Mouse (Mus musculus) kidney, adult 9 months (tissue): Measurements from ENCODE around the gene Zmynd10.

Experiments used
- DNase-seq: peaks from one replicate; pipeline ENCODE4 v3.0.0; 2022

Gene Zmynd10

DNA sequence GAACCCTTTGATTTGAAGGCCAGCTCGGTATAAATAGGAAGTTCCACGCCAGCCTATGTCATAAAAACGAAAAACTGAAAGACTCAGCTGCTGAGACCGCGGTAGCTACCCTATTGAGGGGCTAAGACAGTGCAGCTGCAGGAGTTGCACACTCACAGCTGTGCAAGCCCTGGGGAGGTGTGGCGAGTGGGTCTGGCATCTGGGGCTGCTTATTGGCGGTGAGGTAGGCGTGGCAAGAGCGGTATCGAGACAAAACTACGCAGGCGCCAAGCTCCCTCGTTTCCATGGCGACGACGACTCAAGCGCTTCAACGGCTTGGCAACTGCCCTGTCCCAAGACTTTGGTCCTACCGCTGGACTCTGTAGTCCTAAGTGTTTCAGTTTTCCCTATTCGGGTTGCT, at the start of gene Zmynd10:
Gene Zmynd10, plus strand, starts transcription at position 273 of the 400 bp plus-strand sequence.
- DNase-seq, result peak; percentile 97

DNA sequence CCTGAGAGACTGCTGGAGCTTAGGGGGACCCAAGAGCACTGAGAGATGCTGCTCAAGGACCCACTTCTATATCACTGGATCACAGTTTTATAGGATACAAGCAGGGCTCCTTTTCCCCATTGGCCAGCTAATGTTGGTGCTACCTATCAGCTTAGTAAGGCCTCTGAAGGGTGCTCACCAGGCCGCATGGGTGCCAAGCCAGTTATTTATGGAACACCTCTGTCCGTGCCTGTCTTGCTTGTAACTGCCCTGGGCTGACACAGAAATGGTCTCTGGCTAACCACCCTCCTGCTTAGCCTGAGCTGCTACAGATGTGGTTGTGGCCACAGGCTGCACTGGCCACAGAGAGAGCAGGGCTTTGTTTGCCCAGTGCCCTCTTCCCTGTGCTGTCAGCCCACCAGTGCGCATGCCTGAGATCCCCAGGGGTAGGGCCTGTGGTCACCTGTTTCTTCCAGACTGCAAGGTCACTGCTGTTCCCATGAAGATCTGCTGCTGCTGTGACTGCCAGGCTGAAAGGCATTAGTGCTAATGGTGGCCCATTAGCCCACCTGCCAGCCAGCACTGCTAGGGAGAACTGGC, 46.3 kb upstream of the Zmynd10 start:
- no peak for DNase-seq

DNA sequence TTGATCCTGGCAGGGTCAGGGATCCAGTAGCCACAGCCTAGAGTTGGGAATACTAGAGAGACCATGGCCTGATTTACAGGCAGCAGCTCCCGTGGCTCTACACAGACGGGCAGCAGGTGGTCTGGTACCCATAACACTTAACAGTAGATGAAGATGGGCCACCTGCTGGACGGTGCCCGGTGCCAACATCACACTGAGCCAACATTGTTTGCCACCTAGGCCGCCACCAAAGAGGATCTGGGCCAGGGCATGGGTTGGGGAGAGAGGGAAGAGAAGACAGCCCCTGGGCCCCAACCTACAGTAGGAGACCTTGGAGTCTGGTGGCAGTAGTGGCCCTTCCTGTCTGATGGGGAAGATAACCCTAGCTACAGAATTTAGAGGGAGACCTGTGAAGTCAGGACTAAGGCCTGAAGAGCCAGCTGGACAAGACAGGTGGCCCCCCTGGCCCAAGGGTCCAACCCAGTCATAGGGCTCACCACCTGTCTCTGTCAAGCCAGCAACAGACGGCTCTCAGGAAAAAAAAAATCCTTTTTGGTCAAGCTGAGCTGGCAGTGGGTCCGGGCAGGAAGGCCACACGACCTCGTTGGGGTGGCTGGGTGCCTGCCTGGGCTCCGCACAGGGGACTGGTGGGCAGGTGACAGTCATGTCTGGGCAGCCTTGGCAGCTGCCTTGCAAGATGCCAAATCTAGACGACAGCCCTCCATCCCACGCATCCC, 44.8 kb upstream of the Zmynd10 start:
- no peak for DNase-seq

DNA sequence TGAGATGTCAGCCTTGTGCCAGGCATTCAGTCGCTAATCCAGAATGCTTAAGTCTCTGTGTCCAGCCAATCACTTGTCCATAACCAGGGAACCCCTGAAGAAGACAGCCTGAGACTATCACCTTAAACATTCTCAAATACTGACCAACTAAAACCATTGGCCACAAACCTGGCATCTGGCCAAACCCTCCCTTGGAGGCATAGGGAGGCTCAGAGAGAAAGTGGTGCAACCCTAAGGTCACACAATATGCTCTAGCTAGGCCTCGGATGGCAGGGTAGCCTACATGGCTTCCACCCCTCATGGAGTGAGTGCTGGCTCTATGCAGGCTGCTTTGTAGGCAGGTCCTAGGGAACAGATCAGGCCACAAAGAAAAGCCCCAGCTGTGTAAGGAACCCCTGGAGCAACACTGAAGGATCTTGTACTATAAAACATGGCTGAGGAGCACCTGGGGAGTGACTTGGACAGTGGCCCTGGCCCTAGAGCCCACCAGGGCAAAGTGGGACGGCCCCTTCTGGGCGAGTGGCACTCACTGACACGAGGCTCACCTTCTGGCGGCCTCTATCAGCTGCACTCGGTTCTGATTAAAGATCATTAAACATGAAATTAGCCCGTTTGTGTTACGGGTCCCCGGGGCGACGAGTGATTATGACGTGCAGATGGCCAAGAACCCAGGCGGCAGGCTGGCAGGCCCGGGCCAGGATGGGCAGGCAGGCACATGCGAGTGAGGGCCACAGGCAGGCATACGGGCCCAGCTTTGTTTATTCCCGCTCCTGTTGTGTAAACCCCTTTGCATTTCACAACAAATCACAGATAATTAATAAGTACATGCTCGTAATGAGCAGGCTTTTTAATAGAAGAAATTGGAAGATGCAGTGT, 42.2 kb upstream of the Zmynd10 start:
- DNase-seq, result no peak

DNA sequence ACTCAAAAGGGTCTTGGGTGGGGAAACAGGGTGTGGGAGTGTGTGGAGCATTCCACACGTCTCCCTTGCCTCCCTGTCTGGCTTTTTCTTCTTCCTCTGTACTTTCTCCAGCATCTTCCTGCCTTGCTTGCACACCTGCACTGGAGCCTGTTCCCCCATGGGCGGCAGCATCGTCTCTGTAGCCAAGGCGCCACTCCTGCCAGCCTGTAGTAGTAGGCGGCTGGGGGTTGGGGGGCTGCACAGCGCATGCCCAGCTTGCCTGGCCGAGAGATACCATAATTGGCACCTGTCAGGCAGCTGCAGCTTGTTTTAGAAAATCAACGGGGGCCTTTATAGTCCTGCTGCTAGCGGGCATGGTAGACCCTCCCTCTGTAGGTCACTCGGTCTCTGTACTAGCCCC, 38.8 kb upstream of the Zmynd10 start:
- no peak for DNase-seq

DNA sequence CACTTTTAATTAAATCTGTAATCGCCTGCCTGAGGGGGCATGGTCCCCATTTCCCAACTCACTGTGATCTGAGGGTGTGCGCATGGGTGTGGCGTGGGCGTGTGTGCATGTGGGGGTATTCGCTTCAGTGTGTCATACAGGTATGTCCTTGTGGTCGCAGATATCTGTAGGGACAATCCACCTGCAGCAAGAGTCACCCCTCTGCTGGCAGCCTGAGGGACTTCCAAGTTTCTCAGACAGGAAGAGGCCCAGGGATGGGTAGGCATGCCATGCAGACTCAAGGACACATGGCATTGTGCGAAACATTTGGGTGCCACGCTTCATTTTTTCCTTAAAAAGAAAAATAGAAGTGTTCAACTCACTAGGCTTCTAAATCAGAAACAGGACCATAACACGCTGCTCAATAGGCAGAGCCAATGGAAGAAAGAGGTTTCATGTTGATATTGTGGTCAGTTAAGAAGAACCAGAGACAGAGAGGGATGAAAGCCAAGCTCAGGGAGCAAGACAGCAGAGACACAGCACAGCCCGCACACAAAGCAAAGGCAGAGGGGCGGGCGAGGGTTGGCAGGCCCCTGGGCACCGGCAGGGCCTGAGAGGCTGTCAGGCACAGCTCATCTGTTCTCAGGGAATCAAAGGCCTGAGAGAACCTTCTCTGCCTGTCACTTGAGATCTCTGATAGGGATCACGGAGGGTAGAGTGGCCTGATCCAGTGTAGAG, 36.6 kb upstream of the Zmynd10 start:
- DNase-seq, result no peak

DNA sequence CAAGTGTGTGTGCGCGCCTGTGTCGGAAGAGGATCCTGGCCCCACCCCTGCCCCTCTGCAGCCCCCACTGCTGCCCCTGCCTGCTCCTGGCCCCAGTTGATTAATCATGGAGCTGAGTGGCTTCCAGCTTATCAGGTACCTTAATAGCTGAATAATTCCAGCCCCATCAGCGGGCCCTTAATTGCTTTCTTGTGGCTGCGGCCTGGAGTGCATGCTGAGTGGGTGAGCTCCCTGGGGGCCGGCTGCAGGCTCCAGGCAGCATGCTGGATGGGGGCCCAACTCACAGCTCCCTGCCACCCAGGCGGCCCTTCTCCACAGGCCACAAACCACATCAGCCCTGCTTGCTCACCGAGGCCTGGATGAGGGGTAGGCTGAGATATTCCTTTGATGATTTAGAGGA, 35.7 kb upstream of the Zmynd10 start:
- no peak for DNase-seq

DNA sequence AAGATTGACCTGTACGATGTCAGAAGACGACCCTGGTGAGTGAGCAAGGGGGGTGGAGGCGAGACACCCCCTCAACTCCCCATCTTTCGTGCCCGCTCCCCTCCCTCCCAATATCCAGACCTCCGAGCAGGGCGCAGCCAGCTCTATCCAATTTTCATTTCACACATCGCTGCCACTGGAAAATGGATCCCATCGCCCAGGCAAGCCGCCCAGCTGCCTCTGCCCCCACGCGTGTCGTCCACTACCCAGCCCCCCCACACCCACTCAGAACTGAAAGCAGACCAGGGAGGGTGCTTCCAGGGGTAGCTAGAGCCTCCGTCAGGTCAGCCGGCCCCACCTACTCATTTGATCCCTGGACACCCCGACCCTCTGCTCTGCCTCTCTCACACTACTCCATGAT, 34.8 kb upstream of the Zmynd10 start:
- no peak for DNase-seq

DNA sequence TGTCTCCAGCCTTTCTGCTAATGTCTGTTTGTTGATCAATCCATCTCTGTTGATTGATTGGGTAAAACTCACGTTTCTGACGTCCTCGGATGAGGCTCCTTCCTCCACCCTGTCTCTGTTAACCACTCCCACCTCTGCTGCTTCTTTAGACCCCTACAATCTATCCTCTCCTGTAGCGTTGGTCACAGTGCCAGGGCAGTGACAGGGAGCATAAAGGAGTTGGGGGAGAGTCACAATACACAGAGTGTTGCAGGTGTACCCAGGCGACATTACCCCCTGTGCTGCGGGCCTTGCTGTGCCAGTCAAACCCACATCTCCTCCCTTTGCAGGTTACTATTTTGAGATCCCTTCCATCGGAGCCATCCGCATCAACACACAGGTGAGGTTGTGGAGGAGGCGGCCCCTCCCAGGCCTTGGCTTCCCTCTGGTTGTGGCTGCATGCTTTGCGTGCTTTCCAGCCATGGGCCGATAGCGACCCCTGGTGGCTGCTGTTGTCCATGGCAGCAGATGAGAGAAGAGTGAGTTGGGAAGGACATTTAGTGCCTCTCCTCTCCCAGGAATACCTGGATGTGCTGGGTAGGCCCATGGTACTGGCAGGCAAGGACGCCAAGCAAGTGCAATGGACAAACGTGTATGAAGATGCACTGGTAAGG, 32.7 kb upstream of the Zmynd10 start:
- peak; percentile 82 for DNase-seq

DNA sequence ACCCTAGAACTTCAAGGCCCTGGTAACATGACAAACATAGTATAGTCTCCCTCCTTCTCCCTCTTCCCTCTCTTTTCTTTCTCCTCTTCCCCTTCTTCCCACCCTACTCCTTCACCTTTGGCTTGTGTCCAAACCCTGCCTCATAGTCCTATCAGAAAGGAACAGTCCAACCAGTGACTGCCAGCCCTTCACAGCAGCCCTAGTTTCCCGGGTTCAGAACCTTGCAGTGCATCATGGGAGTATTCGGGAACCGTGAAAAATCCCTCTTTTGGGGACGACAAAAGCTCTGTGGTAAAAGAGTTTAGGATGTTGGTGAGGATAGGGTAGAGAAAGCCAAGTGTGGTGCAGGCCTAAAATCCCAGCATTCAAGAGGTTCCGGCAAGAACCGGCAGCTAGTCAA, 26.8 kb upstream of the Zmynd10 start:
- no peak for DNase-seq

DNA sequence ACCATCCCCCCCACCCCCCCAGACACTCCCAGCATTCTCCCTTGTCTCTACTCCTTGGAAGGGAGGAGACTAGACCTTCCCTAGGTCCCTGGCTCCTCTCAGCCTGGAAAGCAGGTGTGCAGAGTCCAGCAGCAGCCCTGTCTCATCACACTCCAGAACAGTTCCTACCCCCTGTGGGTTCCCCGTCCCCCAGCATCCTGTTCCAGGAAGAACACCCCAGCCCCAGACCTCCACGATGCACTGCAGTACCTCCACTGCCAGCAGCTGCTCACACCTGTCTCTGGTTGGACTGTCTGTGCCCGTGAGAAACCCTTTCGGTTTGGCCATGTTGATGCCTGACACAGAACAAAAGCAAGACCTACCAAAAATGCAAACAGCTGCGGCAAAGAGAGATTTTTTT, 25.9 kb upstream of the Zmynd10 start:
- no peak for DNase-seq

DNA sequence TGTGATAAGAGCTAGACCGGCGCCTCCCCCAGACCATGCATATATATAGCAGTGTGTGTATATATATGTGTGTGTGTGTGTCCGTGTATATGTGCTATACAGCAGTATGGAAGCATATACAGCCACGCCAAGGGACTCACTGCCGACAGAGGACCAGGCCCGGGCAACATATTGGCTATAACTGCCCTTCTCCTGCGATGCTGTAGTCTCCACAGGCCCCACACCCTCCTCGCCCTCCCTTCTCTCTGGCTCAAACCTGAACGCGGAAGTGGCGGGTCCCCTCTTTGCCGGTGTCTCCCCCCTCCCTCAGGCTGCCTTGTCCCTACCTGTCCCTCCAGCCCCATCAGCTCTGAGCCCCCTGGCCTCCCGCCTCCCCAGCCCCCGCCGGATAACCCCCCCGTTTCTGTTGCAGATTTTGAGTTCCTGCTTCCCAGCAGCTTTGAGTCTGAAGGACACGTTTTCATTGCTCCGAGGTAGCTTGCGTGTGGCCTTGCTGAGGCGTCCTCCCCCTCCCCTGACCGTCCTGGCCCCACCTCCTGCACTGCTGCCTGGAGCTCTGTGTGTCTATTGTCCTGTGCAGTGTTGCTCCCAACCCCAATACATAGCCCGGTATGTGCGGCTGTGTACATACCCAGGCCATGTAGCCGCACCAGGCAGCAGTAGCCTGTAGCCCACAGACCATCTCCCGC, 25.2 kb upstream of the Zmynd10 start:
- DNase-seq, result no peak

DNA sequence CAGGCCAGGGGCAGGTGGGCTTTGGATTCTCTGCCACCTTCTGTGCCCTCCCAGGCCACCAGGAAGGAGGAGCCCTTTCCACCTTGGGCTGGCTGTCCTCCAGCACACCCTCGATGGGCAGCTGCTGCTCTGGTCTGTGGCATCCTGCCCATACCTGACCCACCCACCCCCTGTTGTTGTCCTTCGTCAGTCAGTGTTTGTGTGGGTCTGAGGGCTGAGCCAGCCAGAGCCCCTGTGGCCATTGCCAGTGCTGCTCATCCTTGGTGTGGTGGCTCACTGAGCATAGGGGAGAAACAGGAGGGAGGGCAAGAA, 24.7 kb upstream of the Zmynd10 start:
- no peak for DNase-seq

DNA sequence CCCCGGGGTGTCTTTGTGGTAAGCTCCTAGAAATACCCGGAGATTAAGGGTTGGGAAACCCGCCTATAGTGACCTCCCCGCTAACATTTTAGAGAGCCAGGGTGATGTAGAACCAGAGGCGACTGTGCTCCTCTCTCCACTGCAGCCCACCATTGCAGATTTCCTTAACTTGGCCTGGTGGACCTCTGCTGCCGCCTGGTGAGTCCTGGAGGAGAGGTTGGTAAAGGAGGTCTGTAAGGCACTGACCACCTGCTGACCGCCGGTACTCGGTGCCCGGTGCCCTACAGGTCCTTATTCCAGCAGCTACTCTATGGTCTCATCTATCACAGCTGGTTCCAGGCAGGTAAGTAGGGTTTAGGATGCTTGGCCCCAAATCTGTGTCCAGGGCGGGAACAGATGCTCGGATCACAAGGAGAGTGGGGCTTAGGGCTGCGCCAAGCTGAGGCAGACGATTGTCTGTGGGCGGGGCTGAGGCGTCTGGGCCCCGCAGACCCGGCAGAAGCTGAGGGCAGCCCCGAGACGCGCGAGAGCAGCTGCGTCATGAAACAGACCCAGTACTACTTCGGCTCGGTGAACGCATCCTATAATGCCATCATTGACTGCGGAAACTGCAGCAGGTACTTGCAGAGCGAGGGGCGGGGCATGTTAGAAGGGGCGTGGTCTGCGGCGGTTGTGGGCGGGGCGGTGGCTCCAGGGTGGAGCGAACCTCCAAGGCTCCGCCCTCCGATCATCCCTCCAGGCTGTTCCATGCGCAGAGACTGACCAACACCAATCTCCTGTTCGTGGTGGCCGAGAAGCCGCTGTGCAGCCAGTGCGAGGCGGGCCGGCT, 20.7 kb upstream of the Zmynd10 start:
- DNase-seq, result peak; percentile 80

DNA sequence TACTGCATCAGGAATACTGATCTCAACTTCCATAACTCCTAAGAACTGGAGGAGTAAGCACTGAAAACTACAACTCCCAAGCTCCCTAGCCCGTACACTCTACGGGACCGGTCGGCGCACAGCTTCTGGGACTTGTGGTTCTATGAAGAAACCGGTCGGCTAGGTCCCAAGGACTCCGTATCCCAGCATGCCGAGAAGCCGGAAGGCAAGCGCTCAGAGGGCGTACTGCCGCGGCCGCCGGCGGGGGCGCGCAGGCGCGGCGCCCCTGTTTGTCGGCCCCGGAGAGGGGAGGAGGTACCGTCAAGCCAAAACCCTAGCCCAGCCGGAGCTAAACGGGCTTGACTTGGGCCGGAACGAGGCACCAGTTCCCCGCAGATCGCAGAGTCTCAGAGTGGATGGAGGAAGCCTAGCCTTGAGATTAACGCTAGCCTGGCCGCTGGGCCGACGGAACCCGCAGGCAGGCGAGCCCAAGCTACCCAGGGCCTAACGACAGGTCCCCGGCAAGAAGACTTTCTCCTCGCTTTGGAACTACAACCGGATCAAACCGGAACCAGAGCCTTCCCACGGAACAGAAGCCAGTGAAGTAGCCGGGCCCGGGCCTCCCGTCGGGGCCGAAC, 13.2 kb upstream of the Zmynd10 start, which contains the start of gene Tmem115:
Gene Tmem115, plus strand, starts transcription at position 155 of the 617 bp plus-strand sequence.
- peak; percentile 98 for DNase-seq

DNA sequence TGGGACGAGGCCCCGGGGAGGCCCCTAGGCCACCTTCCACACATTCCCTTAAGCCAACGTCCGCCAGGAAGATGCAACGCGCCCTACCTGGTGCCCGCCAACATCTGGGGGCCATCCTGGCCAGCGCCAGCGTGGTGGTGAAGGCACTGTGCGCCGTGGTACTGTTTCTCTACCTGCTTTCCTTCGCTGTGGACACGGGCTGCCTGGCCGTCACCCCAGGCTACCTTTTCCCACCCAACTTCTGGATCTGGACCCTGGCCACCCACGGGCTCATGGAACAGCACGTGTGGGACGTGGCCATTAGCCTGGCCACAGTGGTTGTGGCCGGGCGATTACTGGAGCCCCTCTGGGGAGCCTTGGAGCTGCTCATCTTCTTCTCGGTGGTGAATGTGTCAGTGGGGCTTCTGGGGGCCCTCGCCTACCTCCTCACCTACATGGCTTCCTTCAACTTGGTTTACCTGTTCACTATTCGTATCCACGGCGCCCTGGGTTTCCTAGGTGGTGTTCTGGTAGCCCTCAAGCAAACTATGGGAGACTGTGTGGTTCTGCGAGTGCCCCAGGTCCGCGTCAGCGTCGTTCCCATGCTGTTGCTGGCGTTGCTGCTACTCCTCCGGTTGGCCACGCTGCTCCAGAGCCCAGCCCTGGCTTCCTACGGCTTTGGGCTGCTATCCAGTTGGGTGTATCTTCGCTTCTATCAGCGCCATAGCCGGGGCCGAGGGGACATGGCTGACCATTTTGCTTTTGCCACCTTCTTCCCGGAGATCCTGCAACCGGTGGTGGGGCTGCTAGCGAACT, 12.5 kb upstream of the Zmynd10 start:
- no peak for DNase-seq

DNA sequence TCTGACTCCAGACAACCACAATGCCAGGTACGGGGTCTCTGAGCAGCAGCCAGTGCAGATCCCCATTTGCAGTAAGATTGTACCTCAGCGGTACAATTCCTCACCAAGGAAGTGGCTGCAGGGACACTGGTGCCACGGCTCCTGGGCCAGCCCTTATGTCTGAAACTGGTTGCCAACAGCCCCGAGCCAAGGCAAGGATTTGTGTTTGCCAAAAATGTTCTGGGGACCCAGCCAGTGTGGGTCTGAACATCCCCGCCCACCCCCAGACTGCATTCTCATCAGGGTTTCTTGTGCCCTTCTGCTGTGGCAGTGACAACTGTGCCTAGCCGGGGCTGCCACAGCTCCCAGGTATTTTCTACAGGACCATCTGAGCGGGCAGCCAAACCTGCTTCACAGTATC, 8.9 kb upstream of the Zmynd10 start:
- DNase-seq, result no peak

DNA sequence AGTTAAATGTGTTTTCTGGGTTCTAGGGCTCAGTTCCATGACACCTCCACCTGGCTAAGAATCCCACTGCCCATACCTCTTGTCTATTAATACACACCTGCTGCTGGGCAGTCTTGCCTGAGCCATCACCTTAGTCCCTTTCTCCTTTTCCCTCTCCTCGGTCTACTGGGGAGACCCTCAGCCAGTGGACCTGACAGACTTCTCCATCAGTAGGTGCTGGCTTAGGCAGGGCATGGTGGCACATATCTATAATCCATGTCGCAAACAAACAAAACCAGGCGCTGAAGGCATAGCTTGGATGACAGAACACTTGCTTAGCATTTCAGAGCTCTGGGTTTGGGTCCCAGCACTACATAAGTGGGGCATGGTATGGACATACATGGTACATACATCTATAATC, 8.4 kb upstream of the Zmynd10 start:
- no peak for DNase-seq

DNA sequence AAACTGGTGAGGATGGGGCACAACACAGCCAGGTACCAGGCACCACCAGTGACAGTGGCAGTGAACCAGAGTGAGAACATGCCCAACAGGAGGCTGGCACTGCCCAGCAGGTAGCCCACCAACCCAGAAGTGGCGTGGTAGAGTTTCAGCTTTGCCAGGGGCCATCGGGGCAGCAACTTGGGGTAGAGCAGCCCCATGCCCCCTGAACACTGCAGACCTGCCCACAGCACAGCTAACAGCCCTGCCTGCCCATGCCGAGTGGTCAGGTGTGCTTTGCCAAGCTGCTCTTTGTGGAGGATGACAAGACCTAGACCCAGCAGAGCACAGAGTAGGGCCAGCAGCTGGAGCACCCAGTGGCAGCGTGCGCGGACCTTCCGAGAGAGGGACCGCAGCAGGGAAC, 7.2 kb upstream of the Zmynd10 start:
- no peak for DNase-seq

DNA sequence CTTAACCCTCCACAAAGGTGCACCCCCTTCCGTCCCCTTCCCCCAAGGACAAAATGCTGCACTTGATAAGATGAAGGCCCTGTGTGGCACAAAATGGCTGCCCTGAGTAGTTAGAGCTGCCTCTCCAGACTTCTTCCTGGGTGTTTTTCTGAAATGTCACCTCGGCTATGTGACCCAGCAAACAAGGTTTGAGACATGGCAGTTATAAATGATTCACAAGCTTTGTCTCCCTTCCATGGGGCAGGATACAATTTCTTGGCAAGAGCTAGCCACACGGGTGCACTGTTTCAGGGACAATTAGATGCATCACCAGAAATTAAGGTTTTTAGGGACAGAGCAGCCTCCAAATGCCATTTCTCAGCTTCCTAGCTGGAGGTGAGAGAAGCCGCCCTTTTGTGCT, 6.7 kb upstream of the Zmynd10 start:
- peak; percentile 59 for DNase-seq
